ENCODE assay signal across 13 mouse cellular contexts in the genomic region with DNA sequence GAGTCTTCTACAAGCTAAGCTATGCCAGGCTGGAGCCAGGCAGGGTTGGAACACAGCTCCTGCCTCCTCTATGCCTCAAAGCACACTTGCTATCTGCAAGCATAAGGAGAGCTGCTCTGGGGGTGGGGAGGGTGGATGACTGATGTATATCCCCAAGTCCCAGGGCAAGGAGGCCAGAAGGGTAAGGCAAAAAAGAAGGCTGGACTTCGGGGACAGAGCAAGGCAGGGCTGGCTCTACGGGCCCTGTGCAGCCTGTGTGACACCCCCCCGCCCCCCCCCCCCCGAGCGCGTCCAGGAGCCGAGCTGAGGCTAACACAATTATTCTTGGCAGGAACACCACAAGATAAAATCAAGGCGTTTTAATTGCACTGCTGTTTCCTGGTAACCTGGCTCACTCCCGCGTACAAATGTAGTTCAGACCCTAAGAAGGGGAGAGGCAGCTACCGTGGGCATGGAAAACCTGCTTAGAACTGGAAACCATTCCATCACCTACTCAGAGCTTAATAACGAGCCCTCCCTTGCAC. TPM values are rescaled to one million over a fixed set of nuclear protein-coding genes. Genes with fewer than 3 reads are reported as not detected.
DNase-seq lines count a peak whose midpoint lies in the region; ATAC-seq and TF ChIP-seq lines count a peak whose summit lies in the region.
"Had no signal": no experiment of that assay in that cellular context is flagged by ENCODE, and none has a peak within 500 bp of the region (broad histone marks: within the 10 kb centered on the region; RNA-seq: fewer than 3 reads in every experiment).

No protein-coding gene starts in this region.

- peaks cover 10% of the 10 kb centered on the region for H3K4me1 ChIP-seq in heart, postnatal 0 days (ENCODE audit: control insufficient read depth, insufficient read depth)
- peaks cover 19% of the 10 kb centered on the region for H3K4me1 ChIP-seq in heart, adult 2 months (ENCODE audit: control insufficient read depth, insufficient read depth, low read length)
- H3K4me1 ChIP-seq in kidney, adult 2 months (ENCODE audit: control insufficient read depth, insufficient read depth, low read length) = peaks cover 3% of the 10 kb centered on the region; the same call in 1 of the 2 replicates
- H3K4me1 ChIP-seq in midbrain, embryonic 16.5 days (ENCODE audit: control insufficient read depth, insufficient read depth, low read length) = peaks cover 31% of the 10 kb centered on the region

- 15% methylated on average over 11 of the region's 12 CpGs for WGBS in heart, postnatal 0 days
- WGBS in heart, adult 2 months = 13% methylated on average over 12 of the region's 12 CpGs
- WGBS in kidney, adult 2 months = 12% methylated on average over 12 of the region's 12 CpGs
- 38% methylated on average over 12 of the region's 12 CpGs for WGBS in midbrain, embryonic 16.5 days

- no peak overlapping the region for H3K4me3 ChIP-seq in heart, postnatal 0 days (ENCODE audit: low read depth, low read length)
- no peak overlapping the region for H3K4me3 ChIP-seq in heart, adult 2 months
- no peak overlapping the region for H3K4me3 ChIP-seq in kidney, adult 2 months (ENCODE audit: insufficient read depth, low read depth, low read length)
- no peak overlapping the region for H3K4me3 ChIP-seq in midbrain, embryonic 16.5 days (ENCODE audit: low read depth, low read length)
- H3K4me3 ChIP-seq: myocyte had no signal

- no peak for TF ChIP-seq CTCF in heart, postnatal 0 days (IDR thresholded peaks at IDR 0.05; ENCODE audit: low read depth)
- no peak for TF ChIP-seq CTCF in heart, adult 2 months (IDR thresholded peaks at IDR 0.05)
- no peak for TF ChIP-seq CTCF in brain, embryonic 14.5 days (IDR thresholded peaks at IDR 0.05; ENCODE audit: borderline replicate concordance, extremely low read depth, insufficient read depth, insufficient read length)
- TF ChIP-seq CTCF in kidney, adult 2 months (conservative IDR thresholded peaks at IDR 0.05; ENCODE audit: insufficient read depth, insufficient read length, low read depth, low read length) = no peak

- TF ChIP-seq EP300 in heart, postnatal 0 days (IDR thresholded peaks at IDR 0.05; ENCODE audit: low read depth) = no peak
- TF ChIP-seq EP300 in heart, adult 2 months (IDR thresholded peaks at IDR 0.05; ENCODE audit: insufficient read depth, low read depth, low read length) = no peak

- H3K79me2 ChIP-seq in heart, adult 2 months (replicated peaks; ENCODE audit: control insufficient read depth, insufficient read depth, low read length) = no peaks in the 10 kb centered on the region

- peak; percentile 16; the same call in 1 of the 2 replicates for ATAC-seq in heart, postnatal 0 days (ENCODE audit: insufficient read depth, low read depth)
- ATAC-seq in midbrain, embryonic 16.5 days = no peak
- ATAC-seq in monocyte, adult 5-6 weeks (replicated peaks; ENCODE audit: insufficient number of reproducible peaks, low FRiP score, low TSS enrichment, poor library complexity, severe bottlenecking) = no peak
- ATAC-seq: CD4-positive, CD25-positive, alpha-beta regulatory T cell, adult 4 months had no signal

- no peaks in the 10 kb centered on the region for H3K9me3 ChIP-seq in heart, postnatal 0 days (replicated peaks; ENCODE audit: control insufficient read depth, low read length)
- H3K9me3 ChIP-seq in midbrain, embryonic 16.5 days (replicated peaks; ENCODE audit: control insufficient read depth, low read length, poor library complexity, severe bottlenecking) = no peaks in the 10 kb centered on the region

- no peak overlapping the region for H3K9ac ChIP-seq in heart, postnatal 0 days (replicated peaks; ENCODE audit: low read depth, low read length)
- H3K9ac ChIP-seq in heart, adult 2 months (ENCODE audit: low read depth, low read length) = no peak overlapping the region
- 0 out of 2 replicates have a peak overlapping the region, but pooled peaks have one; percentile 14 for H3K9ac ChIP-seq in midbrain, embryonic 16.5 days (ENCODE audit: low read depth, low read length)
- H3K9ac ChIP-seq: liver, embryonic 14.5 days had no signal

- 0 out of 2 replicates have a peak, but pooled peaks cover 4% of the 10 kb centered on the region for H3K27me3 ChIP-seq in heart, postnatal 0 days (ENCODE audit: control insufficient read depth, insufficient read depth, low read length)
- H3K27me3 ChIP-seq in heart, adult 2 months (ENCODE audit: control insufficient read depth, insufficient read depth, low read length) = no peaks in the 10 kb centered on the region
- H3K27me3 ChIP-seq in kidney, adult 2 months (replicated peaks; ENCODE audit: control insufficient read depth, insufficient read depth, low read length) = no peaks in the 10 kb centered on the region
- H3K27me3 ChIP-seq in midbrain, embryonic 16.5 days (ENCODE audit: control insufficient read depth, insufficient read depth, low read depth, low read length) = no peaks in the 10 kb centered on the region

- DNase-seq in heart, postnatal 0 days (ENCODE audit: low spot score) = no peak
- no peak for DNase-seq in heart, adult 2 months
- DNase-seq in brain, embryonic 14.5 days (ENCODE audit: low read depth) = peak; percentile 80
- DNase-seq in kidney, adult 2 months = peak; percentile 68
- DNase-seq in layer of hippocampus, postnatal 10 days (ENCODE audit: low spot score in 2 of 2) = no peak
- no peak for DNase-seq in layer of hippocampus, adult 11-12 months (ENCODE audit: low spot score)
- DNase-seq: cerebellum, adult 9-10 months; spleen, adult 18-20 months had no signal

- no peak overlapping the region for H3K27ac ChIP-seq in heart, postnatal 0 days (ENCODE audit: low read depth)
- no peak overlapping the region for H3K27ac ChIP-seq in heart, adult 2 months
- H3K27ac ChIP-seq in kidney, adult 2 months (ENCODE audit: insufficient read depth, low read depth, low read length) = peak overlapping the region; percentile 53
- peak overlapping the region; percentile 50 for H3K27ac ChIP-seq in midbrain, embryonic 16.5 days (ENCODE audit: low read length)
- H3K27ac ChIP-seq: liver, embryonic 14.5 days had no signal

- H3K4me2 ChIP-seq in heart, postnatal 0 days (ENCODE audit: low read depth, low read length) = no peak overlapping the region
- no peak overlapping the region for H3K4me2 ChIP-seq in midbrain, embryonic 16.5 days (ENCODE audit: low read length)

- intact Hi-C loops in heart, adult 2 months (cut with DNase I) = loop anchor here (2.0 kb wide), 1 partner anchor 21 kb away; no protein-coding TSS in a partner anchor

- no peak for TF ChIP-seq POLR2A in heart, adult 2 months (IDR thresholded peaks at IDR 0.05; ENCODE audit: insufficient read depth, low read depth, low read length)
- TF ChIP-seq POLR2A in brain, embryonic 14.5 days (IDR thresholded peaks at IDR 0.05; ENCODE audit: borderline replicate concordance, extremely low read depth, insufficient read depth, insufficient read length, poor library complexity, severe bottlenecking) = no peak
- TF ChIP-seq POLR2A in kidney, adult 2 months (IDR thresholded peaks at IDR 0.05; ENCODE audit: low read depth, low read length) = no peak

- no peaks in the 10 kb centered on the region for H3K36me3 ChIP-seq in heart, postnatal 0 days (replicated peaks; ENCODE audit: control insufficient read depth, insufficient read depth, low read length)
- H3K36me3 ChIP-seq in heart, adult 2 months (ENCODE audit: control insufficient read depth, insufficient read depth, low read length) = no peaks in the 10 kb centered on the region
- H3K36me3 ChIP-seq in kidney, adult 2 months (ENCODE audit: control insufficient read depth, insufficient read depth, low read length) = no peaks in the 10 kb centered on the region
- H3K36me3 ChIP-seq in midbrain, embryonic 16.5 days (ENCODE audit: control insufficient read depth, insufficient read depth, low read length) = no peaks in the 10 kb centered on the region

RNA-seq across cellular contexts. Expression of gene Gper1, which starts 6.9 kb away (rescaled TPM):
- total RNA-seq in heart, postnatal 0 days (2014; rRNA removed; ENCODE audit: low replicate concordance) = 1.3 and 4.5 TPM in 2 replicates
- polyA plus RNA-seq in heart, postnatal 0 days (2015; fragmentation: Nextera tagmentation; extraction: Ambion mirVana) = 1.0 and 2.0 TPM in 2 replicates
- total RNA-seq in heart, adult 2 months (2021) = 1 to 10 TPM; 1.4 to 1.5 TPM
- polyA plus RNA-seq in heart, adult 2 months (2012; rRNA removed) = 2.0 and 4.9 TPM in 2 replicates
- polyA plus RNA-seq in brain, embryonic 14.5 days (2012; rRNA removed) = 6.5 and 6.8 TPM in 2 replicates
- polyA plus RNA-seq in kidney, adult 2 months (2012; rRNA removed) = 2.7 and 3.8 TPM in 2 replicates
- 9.4 TPM in 2 replicates for polyA plus RNA-seq in midbrain, embryonic 16.5 days (2015; fragmentation: Nextera tagmentation; extraction: Ambion mirVana)
- total RNA-seq in layer of hippocampus, postnatal 10 days (2021) = 1 to 10 TPM; 3.7 to 3.8 TPM
- total RNA-seq in monocyte, adult 5-6 weeks (2017) = 0.53 to 1.3 TPM in 2 of 3 replicates, not detected in the other
- polyA plus RNA-seq: CD4-positive, CD25-positive, alpha-beta regulatory T cell, adult 4 months had no signal

RNA-seq across cellular contexts. Expression of gene C130050O18Rik, which starts 24.8 kb away (rescaled TPM):
- 1.7 and 1.8 TPM in 2 replicates for total RNA-seq in heart, postnatal 0 days (2014; rRNA removed; ENCODE audit: low replicate concordance)
- polyA plus RNA-seq in heart, postnatal 0 days (2015; fragmentation: Nextera tagmentation; extraction: Ambion mirVana) = 0.23 and 0.31 TPM in 2 replicates
- 1 to 10 TPM in 1 of 2 experiments, under 1 TPM in 1; 0.68 to 1.1 TPM for total RNA-seq in heart, adult 2 months (2021)
- polyA plus RNA-seq in heart, adult 2 months (2012; rRNA removed) = 0.98 and 1.1 TPM in 2 replicates
- 0.20 and 0.33 TPM in 2 replicates for polyA plus RNA-seq in brain, embryonic 14.5 days (2012; rRNA removed)
- 3.0 and 4.3 TPM in 2 replicates for polyA plus RNA-seq in kidney, adult 2 months (2012; rRNA removed)
- polyA plus RNA-seq in midbrain, embryonic 16.5 days (2015; fragmentation: Nextera tagmentation; extraction: Ambion mirVana) = 0.14 and 0.39 TPM in 2 replicates
- under 1 TPM; 0.22 to 0.32 TPM for total RNA-seq in layer of hippocampus, postnatal 10 days (2021)
- 28.4 to 51.7 TPM (median 32.7 TPM) in 3 replicates for total RNA-seq in monocyte, adult 5-6 weeks (2017)
- polyA plus RNA-seq: CD4-positive, CD25-positive, alpha-beta regulatory T cell, adult 4 months had no signal

RNA-seq across cellular contexts. Expression of gene 3110082I17Rik, which starts 30.4 kb away (rescaled TPM):
- total RNA-seq in heart, postnatal 0 days (2014; rRNA removed; ENCODE audit: low replicate concordance) = 5.0 and 5.9 TPM in 2 replicates
- 9.5 and 10.6 TPM in 2 replicates for polyA plus RNA-seq in heart, postnatal 0 days (2015; fragmentation: Nextera tagmentation; extraction: Ambion mirVana)
- 1 to 10 TPM; 4.9 to 5.6 TPM for total RNA-seq in heart, adult 2 months (2021)
- polyA plus RNA-seq in heart, adult 2 months (2012; rRNA removed) = 5.4 and 5.7 TPM in 2 replicates
- 12.3 and 13.4 TPM in 2 replicates for polyA plus RNA-seq in brain, embryonic 14.5 days (2012; rRNA removed)
- polyA plus RNA-seq in kidney, adult 2 months (2012; rRNA removed) = 4.8 and 6.0 TPM in 2 replicates
- 16.8 and 17.7 TPM in 2 replicates for polyA plus RNA-seq in midbrain, embryonic 16.5 days (2015; fragmentation: Nextera tagmentation; extraction: Ambion mirVana)
- 10 to 100 TPM; 19.3 to 21.0 TPM for total RNA-seq in layer of hippocampus, postnatal 10 days (2021)
- 16.2 to 45.2 TPM (median 35.8 TPM) in 3 replicates for total RNA-seq in monocyte, adult 5-6 weeks (2017)

RNA-seq across cellular contexts. Expression of gene Gpr146, which starts 52.4 kb away (rescaled TPM):
- total RNA-seq in heart, postnatal 0 days (2014; rRNA removed; ENCODE audit: low replicate concordance) = 38.2 and 39.1 TPM in 2 replicates
- 23.0 and 23.7 TPM in 2 replicates for polyA plus RNA-seq in heart, postnatal 0 days (2015; fragmentation: Nextera tagmentation; extraction: Ambion mirVana)
- 10 to 100 TPM; 42.9 to 56.6 TPM for total RNA-seq in heart, adult 2 months (2021)
- polyA plus RNA-seq in heart, adult 2 months (2012; rRNA removed) = 62.4 and 77.0 TPM in 2 replicates
- polyA plus RNA-seq in brain, embryonic 14.5 days (2012; rRNA removed) = 1.5 and 2.0 TPM in 2 replicates
- 39.1 and 43.0 TPM in 2 replicates for polyA plus RNA-seq in kidney, adult 2 months (2012; rRNA removed)
- polyA plus RNA-seq in midbrain, embryonic 16.5 days (2015; fragmentation: Nextera tagmentation; extraction: Ambion mirVana) = 2.5 and 2.9 TPM in 2 replicates
- 1 to 10 TPM; 6.8 to 7.8 TPM for total RNA-seq in layer of hippocampus, postnatal 10 days (2021)
- 6.9 to 10.8 TPM (median 9.8 TPM) in 3 replicates for total RNA-seq in monocyte, adult 5-6 weeks (2017)

RNA-seq across cellular contexts. Expression of gene Zfand2a, which starts 54.5 kb away (rescaled TPM):
- total RNA-seq in heart, postnatal 0 days (2014; rRNA removed; ENCODE audit: low replicate concordance) = 16.6 and 18.0 TPM in 2 replicates
- 5.6 and 6.3 TPM in 2 replicates for polyA plus RNA-seq in heart, postnatal 0 days (2015; fragmentation: Nextera tagmentation; extraction: Ambion mirVana)
- total RNA-seq in heart, adult 2 months (2021) = 10 to 100 TPM; 14.0 to 16.7 TPM
- 12.0 and 17.6 TPM in 2 replicates for polyA plus RNA-seq in heart, adult 2 months (2012; rRNA removed)
- 21.2 and 28.0 TPM in 2 replicates for polyA plus RNA-seq in brain, embryonic 14.5 days (2012; rRNA removed)
- 11.8 and 12.4 TPM in 2 replicates for polyA plus RNA-seq in kidney, adult 2 months (2012; rRNA removed)
- polyA plus RNA-seq in midbrain, embryonic 16.5 days (2015; fragmentation: Nextera tagmentation; extraction: Ambion mirVana) = 24.0 and 28.1 TPM in 2 replicates
- 10 to 100 TPM; 78.9 to 81.7 TPM for total RNA-seq in layer of hippocampus, postnatal 10 days (2021)
- 19.3 to 53.0 TPM (median 49.3 TPM) in 3 replicates for total RNA-seq in monocyte, adult 5-6 weeks (2017)

Comparison
In these comparisons a context has a peak if more than half of its experiments do, and no peak if none do; other contexts are left out.
1. DNase-seq: peak in brain, embryonic 14.5 days (single experiment) and kidney, adult 2 months (single experiment); none in heart, postnatal 0 days (single experiment), heart, adult 2 months (0 of 2), layer of hippocampus, postnatal 10 days (0 of 2) and layer of hippocampus, adult 11-12 months (single experiment).
2. H3K27ac ChIP-seq: peak in kidney, adult 2 months (single experiment) and midbrain, embryonic 16.5 days (single experiment); none in heart, postnatal 0 days (single experiment) and heart, adult 2 months (single experiment).